In the genomic region with DNA sequence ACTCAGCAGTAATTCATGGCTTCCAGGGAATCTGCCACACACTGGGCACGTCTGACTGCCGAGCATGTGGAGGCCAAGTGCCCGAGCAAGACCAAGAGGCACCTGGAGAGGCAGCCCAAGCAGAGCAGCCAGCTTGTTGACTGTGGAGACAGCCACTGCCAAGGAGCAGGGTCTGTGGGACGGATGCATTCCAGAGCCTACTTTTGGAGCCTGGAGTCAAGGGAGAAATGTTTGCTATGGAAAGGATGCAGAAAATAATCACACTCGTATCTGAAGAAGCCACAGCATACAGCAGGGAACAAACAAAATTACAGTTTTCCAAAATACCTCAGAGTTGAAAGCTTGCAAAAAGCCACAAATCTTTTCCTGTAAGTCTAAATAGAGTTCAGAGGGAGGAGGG, we compare ENCODE assay signal across 15 mouse cellular contexts.
DNase-seq lines count a peak whose midpoint lies in the region; ATAC-seq lines count a peak whose summit lies in the region.
"Had no signal": no experiment of that assay in that cellular context is flagged by ENCODE, and none has a peak within 500 bp of the region (broad histone marks: within the 10 kb centered on the region; RNA-seq: fewer than 3 reads in every experiment).

No protein-coding gene starts in this region.

- H3K36me3 ChIP-seq in embryonic facial prominence, embryonic 13.5 days: no peaks in the 10 kb centered on the region
- H3K36me3 ChIP-seq in embryonic facial prominence, embryonic 10.5 days (replicated peaks): no peaks in the 10 kb centered on the region
- no peaks in the 10 kb centered on the region for H3K36me3 ChIP-seq in hindbrain, embryonic 13.5 days
- H3K36me3 ChIP-seq in hindbrain, embryonic 11.5 days (ENCODE audit: control insufficient read depth, insufficient read depth, low read length): no peaks in the 10 kb centered on the region
- no peaks in the 10 kb centered on the region for H3K36me3 ChIP-seq in lung, embryonic 15.5 days
- no peaks in the 10 kb centered on the region for H3K36me3 ChIP-seq in neural tube, embryonic 15.5 days
- H3K36me3 ChIP-seq: forebrain, embryonic 15.5 days; limb, embryonic 15.5 days had no signal

- H3K9ac ChIP-seq in embryonic facial prominence, embryonic 13.5 days: no peak overlapping the region
- no peak overlapping the region for H3K9ac ChIP-seq in hindbrain, embryonic 13.5 days
- H3K9ac ChIP-seq in hindbrain, embryonic 11.5 days (ENCODE audit: low read depth, low read length): no peak overlapping the region
- no peak overlapping the region for H3K9ac ChIP-seq in lung, embryonic 15.5 days
- H3K9ac ChIP-seq in neural tube, embryonic 15.5 days (replicated peaks): no peak overlapping the region
- H3K9ac ChIP-seq: forebrain, embryonic 15.5 days; limb, embryonic 15.5 days had no signal

- 34% methylated on average over 5 of the region's 5 CpGs for WGBS in embryonic facial prominence, embryonic 13.5 days
- WGBS in embryonic facial prominence, embryonic 10.5 days: 76% methylated on average over 5 of the region's 5 CpGs
- WGBS in hindbrain, embryonic 13.5 days: 53% methylated on average over 5 of the region's 5 CpGs
- 74% methylated on average over 5 of the region's 5 CpGs for WGBS in hindbrain, embryonic 11.5 days
- 22% methylated on average over 5 of the region's 5 CpGs for WGBS in lung, embryonic 15.5 days
- WGBS in neural tube, embryonic 15.5 days: 31% methylated on average over 5 of the region's 5 CpGs

- H3K27ac ChIP-seq in embryonic facial prominence, embryonic 13.5 days: 0 out of 2 replicates have a peak overlapping the region, but pooled peaks have one; percentile 29
- H3K27ac ChIP-seq in embryonic facial prominence, embryonic 10.5 days (replicated peaks): no peak overlapping the region
- no peak overlapping the region; the same call in 1 of the 2 replicates for H3K27ac ChIP-seq in hindbrain, embryonic 13.5 days
- no peak overlapping the region for H3K27ac ChIP-seq in hindbrain, embryonic 11.5 days (ENCODE audit: low read depth, low read length)
- H3K27ac ChIP-seq in lung, embryonic 15.5 days: peak overlapping the region; percentile 70
- H3K27ac ChIP-seq in neural tube, embryonic 15.5 days (replicated peaks): no peak overlapping the region
- H3K27ac ChIP-seq: forebrain, embryonic 15.5 days had no signal

- H3K4me2 ChIP-seq in embryonic facial prominence, embryonic 13.5 days: no peak overlapping the region
- no peak overlapping the region for H3K4me2 ChIP-seq in hindbrain, embryonic 13.5 days
- H3K4me2 ChIP-seq in hindbrain, embryonic 11.5 days (replicated peaks; ENCODE audit: low read depth, low read length): no peak overlapping the region
- no peak overlapping the region for H3K4me2 ChIP-seq in lung, embryonic 15.5 days
- H3K4me2 ChIP-seq in neural tube, embryonic 15.5 days: no peak overlapping the region
- H3K4me2 ChIP-seq: forebrain, embryonic 15.5 days; limb, embryonic 15.5 days had no signal

- H3K9me3 ChIP-seq in embryonic facial prominence, embryonic 13.5 days: no peaks in the 10 kb centered on the region
- H3K9me3 ChIP-seq in embryonic facial prominence, embryonic 10.5 days: no peaks in the 10 kb centered on the region
- H3K9me3 ChIP-seq in hindbrain, embryonic 13.5 days: no peaks in the 10 kb centered on the region
- H3K9me3 ChIP-seq in hindbrain, embryonic 11.5 days (ENCODE audit: control insufficient read depth, low read length): no peaks in the 10 kb centered on the region
- H3K9me3 ChIP-seq in lung, embryonic 15.5 days: no peaks in the 10 kb centered on the region
- no peaks in the 10 kb centered on the region for H3K9me3 ChIP-seq in neural tube, embryonic 15.5 days (replicated peaks)
- H3K9me3 ChIP-seq: forebrain, embryonic 15.5 days; limb, embryonic 15.5 days had no signal

- no peak for DNase-seq in embryonic facial prominence, embryonic 10.5 days (ENCODE audit: low spot score)
- DNase-seq in hindbrain, embryonic 11.5 days (ENCODE audit: low spot score): no peak
- peak; percentile 25 for DNase-seq in 3134 (ENCODE audit: extremely low read depth, insufficient read length, low spot score)
- no peak for DNase-seq in embryo, embryonic 10.5 days (ENCODE audit: low spot score)
- DNase-seq: cerebellum, adult 9-10 months; retina, postnatal 1 day; spleen, adult 18-20 months had no signal

- H3K27me3 ChIP-seq in embryonic facial prominence, embryonic 13.5 days: no peaks in the 10 kb centered on the region
- no peaks in the 10 kb centered on the region for H3K27me3 ChIP-seq in embryonic facial prominence, embryonic 10.5 days (replicated peaks; ENCODE audit: low read depth, poor library complexity, severe bottlenecking)
- H3K27me3 ChIP-seq in hindbrain, embryonic 13.5 days: no peaks in the 10 kb centered on the region
- H3K27me3 ChIP-seq in hindbrain, embryonic 11.5 days (ENCODE audit: control insufficient read depth, insufficient read depth, low read length): no peaks in the 10 kb centered on the region
- no peaks in the 10 kb centered on the region for H3K27me3 ChIP-seq in lung, embryonic 15.5 days
- no peaks in the 10 kb centered on the region for H3K27me3 ChIP-seq in neural tube, embryonic 15.5 days (replicated peaks)
- H3K27me3 ChIP-seq: forebrain, embryonic 15.5 days; limb, embryonic 15.5 days had no signal

- H3K4me1 ChIP-seq in embryonic facial prominence, embryonic 13.5 days: peaks cover 36% of the 10 kb centered on the region
- H3K4me1 ChIP-seq in embryonic facial prominence, embryonic 10.5 days: peaks cover 20% of the 10 kb centered on the region
- peaks cover 25% of the 10 kb centered on the region for H3K4me1 ChIP-seq in hindbrain, embryonic 13.5 days (replicated peaks)
- no peaks in the 10 kb centered on the region for H3K4me1 ChIP-seq in hindbrain, embryonic 11.5 days (replicated peaks; ENCODE audit: control insufficient read depth, insufficient read depth, low read length)
- peaks cover 67% of the 10 kb centered on the region for H3K4me1 ChIP-seq in lung, embryonic 15.5 days
- peaks cover 23% of the 10 kb centered on the region; the same call in 1 of the 2 replicates for H3K4me1 ChIP-seq in neural tube, embryonic 15.5 days

- ATAC-seq in embryonic facial prominence, embryonic 13.5 days (ENCODE audit: insufficient number of reproducible peaks, insufficient read depth, low FRiP score, low TSS enrichment, low read depth): no peak
- 0 out of 2 replicates have a peak, but pooled peaks have one; percentile 41 for ATAC-seq in hindbrain, embryonic 13.5 days (ENCODE audit: low FRiP score)
- no peak for ATAC-seq in hindbrain, embryonic 11.5 days (ENCODE audit: low FRiP score)
- peak; percentile 56 for ATAC-seq in lung, embryonic 15.5 days (ENCODE audit: borderline replicate concordance, extremely low read depth, low FRiP score, low TSS enrichment)
- ATAC-seq in neural tube, embryonic 15.5 days (ENCODE audit: low FRiP score): no peak; the same call in 1 of the 2 replicates
- ATAC-seq: activated CD4-positive, CD25-positive, alpha-beta regulatory T cell, adult 4 months; forebrain, embryonic 15.5 days; intestine, postnatal 0 days had no signal

- H3K4me3 ChIP-seq in embryonic facial prominence, embryonic 13.5 days: no peak overlapping the region
- no peak overlapping the region for H3K4me3 ChIP-seq in embryonic facial prominence, embryonic 10.5 days
- no peak overlapping the region for H3K4me3 ChIP-seq in hindbrain, embryonic 13.5 days
- no peak overlapping the region for H3K4me3 ChIP-seq in hindbrain, embryonic 11.5 days (ENCODE audit: low read depth, low read length)
- H3K4me3 ChIP-seq in lung, embryonic 15.5 days: no peak overlapping the region
- no peak overlapping the region for H3K4me3 ChIP-seq in neural tube, embryonic 15.5 days (replicated peaks)
- H3K4me3 ChIP-seq: forebrain, embryonic 15.5 days; limb, embryonic 15.5 days had no signal

Comparison
In these comparisons a context has a peak if more than half of its experiments do, and no peak if none do; other contexts are left out.
1. ATAC-seq: peak in hindbrain, embryonic 13.5 days (single experiment) and lung, embryonic 15.5 days (single experiment); none in embryonic facial prominence, embryonic 13.5 days (single experiment), hindbrain, embryonic 11.5 days (single experiment) and neural tube, embryonic 15.5 days (single experiment).
2. H3K27ac ChIP-seq: peak in embryonic facial prominence, embryonic 13.5 days (single experiment) and lung, embryonic 15.5 days (single experiment); none in embryonic facial prominence, embryonic 10.5 days (single experiment), hindbrain, embryonic 13.5 days (single experiment), hindbrain, embryonic 11.5 days (single experiment) and neural tube, embryonic 15.5 days (single experiment).